Mouse (Mus musculus) heart, postnatal 0 days (tissue): Measurements from ENCODE around the gene Tut7. TPM values are rescaled to one million over a fixed set of nuclear protein-coding genes. Genes with fewer than 3 reads are reported as not detected.
A peak's percentile ranks its signal among the peaks of the same experiment; 100 is the strongest.
"Not testable (repeated sequence)": the region's sequence is repeated elsewhere in the genome, so short reads cannot be mapped to it uniquely, and the experiment has no call there.

ENCODE experiments used
- ATAC-seq: fragments of 200-750 bp; cut with Nextera tagmentation; 2 replicates; pipeline ENCODE4 v1.8.0; 2017; ENCODE audit warnings: low read depth, moderate number of reproducible peaks, moderate library complexity; ENCODE audit not compliant: insufficient read depth
- DNase-seq: peaks from one replicate; pipeline ENCODE4 v3.0.0-alpha.2; 2016; ENCODE audit warnings: low spot score
- H3K27ac ChIP-seq: fragments of 300-500 bp; sonication (generic); 2 replicates; pipeline ENCODE4 v1.5.1; 2014; ENCODE audit warnings: low read depth, mild to moderate bottlenecking
- H3K27me3 ChIP-seq: fragments of 300-500 bp; sonication (generic); 2 replicates; pipeline ENCODE4 v1.6.1; 2014; ENCODE audit warnings: low read length, mixed read lengths; ENCODE audit not compliant: control insufficient read depth, insufficient read depth
- H3K36me3 ChIP-seq: fragments of 300-500 bp; sonication (generic); replicated peaks from 2 replicates; pipeline ENCODE4 v1.6.1; 2014; ENCODE audit warnings: low read length, mixed read lengths; ENCODE audit not compliant: control insufficient read depth, insufficient read depth
- H3K4me1 ChIP-seq: fragments of 300-500 bp; sonication (generic); 2 replicates; pipeline ENCODE4 v1.6.1; 2014; ENCODE audit warnings: antibody characterized with exemption; ENCODE audit not compliant: control insufficient read depth, insufficient read depth
- H3K4me2 ChIP-seq: fragments of 300-500 bp; sonication (generic); 2 replicates; pipeline ENCODE4 v1.6.1; 2014; ENCODE audit warnings: low read depth, mild to moderate bottlenecking, low read length, moderate library complexity
- H3K4me3 ChIP-seq: fragments of 300-500 bp; sonication (generic); 2 replicates; pipeline ENCODE4 v1.5.1; 2014; ENCODE audit warnings: low read depth, low read length
- H3K9ac ChIP-seq: fragments of 300-500 bp; sonication (generic); replicated peaks from 2 replicates; pipeline ENCODE4 v1.6.1; 2014; ENCODE audit warnings: low read depth, low read length, mixed read lengths
- H3K9me3 ChIP-seq: fragments of 300-500 bp; sonication (generic); replicated peaks from 2 replicates; pipeline ENCODE4 v1.6.1; 2016; ENCODE audit warnings: low read length; ENCODE audit not compliant: control insufficient read depth
- CTCF ChIP-seq: IDR thresholded peaks from 2 replicates; pipeline ENCODE4 v1.5.1; 2016; ENCODE audit warnings: antibody characterized with exemption, control low read depth, low read depth
- EP300 ChIP-seq: IDR thresholded peaks from 2 replicates; pipeline ENCODE4 v1.6.1; 2016; ENCODE audit warnings: antibody characterized with exemption, low read depth
- WGBS: fragments of 180-500 bp; shearing (Covaris S2); extraction: QIAGEN DNeasy Blood & Tissue Kit; methylation state at CpG from one replicate; pipeline ENCODE4 v1.1.7; 2014; 5-methylcytosine and 5-hydroxymethylcytosine counted together
- polyA plus RNA-seq: library from polyadenylated mRNA; unstranded; fragments of >200 nt; fragmentation: Nextera tagmentation; extraction: Ambion mirVana; gene quantifications from 2 replicates; pipeline ENCODE4 v1.2.1, GENCODE M21; 2015
- total RNA-seq: library from RNA; depleted of rRNA; stranded (reverse); fragments of >200 nt; gene quantifications from 2 replicates; pipeline ENCODE4 v1.2.3, GENCODE M21; 2014; ENCODE audit warnings: low replicate concordance

Gene Tut7
- total and polyA plus RNA-seq, 2 experiments from 2014 or later, result 19.3 to 26.3 TPM

DNA sequence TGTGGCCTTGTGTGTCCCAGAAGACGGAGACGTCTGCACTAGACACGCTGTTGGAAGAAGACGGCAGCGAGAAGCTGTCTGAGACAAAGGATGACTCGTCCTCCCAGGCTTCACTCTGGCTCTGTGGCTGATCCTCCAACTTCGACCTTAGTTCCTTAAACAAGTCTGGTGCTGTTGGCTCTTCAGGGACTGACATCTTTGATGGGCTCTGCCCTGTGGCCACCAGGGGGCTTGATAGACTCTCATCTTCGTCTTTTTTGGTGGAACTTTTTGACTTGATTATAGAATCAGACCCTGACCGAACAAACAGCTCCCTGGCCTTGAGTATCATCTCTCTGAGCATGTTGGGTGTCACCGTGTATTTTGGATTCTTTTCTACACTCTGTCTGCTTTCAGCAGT, 81.2 kb downstream of the Tut7 start:
- DNase-seq (no peak), ATAC-seq (no peak)
- no peak overlapping the region for H3K9ac ChIP-seq
- no peak overlapping the region for H3K4me2 ChIP-seq
- no peak overlapping the region for H3K27ac ChIP-seq
- WGBS, result 59% methylated on average over 10 of the region's 10 CpGs
- H3K4me1 ChIP-seq, result peaks cover 7% of the 10 kb centered on the region
- H3K9me3 ChIP-seq, result no peaks in the 10 kb centered on the region
- TF ChIP-seq EP300, result no peak
- peak; percentile 35 for TF ChIP-seq CTCF
- H3K4me3 ChIP-seq, result no peak overlapping the region
- H3K27me3 ChIP-seq, result no peaks in the 10 kb centered on the region
- H3K36me3 ChIP-seq, result no peaks in the 10 kb centered on the region

DNA sequence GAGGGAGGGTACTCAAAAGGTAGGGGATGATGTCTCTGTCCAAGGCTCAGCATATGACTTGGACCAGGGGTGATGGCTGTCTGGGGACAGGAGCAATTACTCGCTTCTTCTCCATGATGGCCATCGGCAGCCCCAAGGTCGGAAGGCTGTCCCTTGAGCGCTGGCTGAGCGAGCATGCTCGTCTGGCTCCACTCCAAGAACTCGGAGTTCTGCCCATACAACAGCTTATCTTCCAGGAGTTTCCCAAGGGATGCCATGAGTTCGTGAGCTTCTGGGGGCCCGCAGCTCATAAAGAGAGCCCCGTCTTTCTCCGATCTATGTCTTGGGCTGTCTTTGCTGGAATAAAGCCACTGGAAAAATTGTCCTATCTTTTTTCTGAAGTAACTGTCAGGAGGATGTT, 81.9 kb downstream of the Tut7 start:
- 24% methylated on average over 11 of the region's 11 CpGs for WGBS
- H3K27me3 ChIP-seq, result no peaks in the 10 kb centered on the region
- 0 out of 2 replicates have a peak overlapping the region, but pooled peaks have one; percentile 23 for H3K4me2 ChIP-seq
- DNase-seq, result peak; percentile 42
- TF ChIP-seq CTCF, result no peak
- no peak for TF ChIP-seq EP300
- no peak overlapping the region for H3K27ac ChIP-seq
- peaks cover 7% of the 10 kb centered on the region for H3K4me1 ChIP-seq
- H3K9me3 ChIP-seq, result no peaks in the 10 kb centered on the region
- H3K36me3 ChIP-seq, result no peaks in the 10 kb centered on the region
- H3K9ac ChIP-seq, result no peak overlapping the region
- no peak overlapping the region for H3K4me3 ChIP-seq
- peak; percentile 63; the same call in 1 of the 2 replicates for ATAC-seq

DNA sequence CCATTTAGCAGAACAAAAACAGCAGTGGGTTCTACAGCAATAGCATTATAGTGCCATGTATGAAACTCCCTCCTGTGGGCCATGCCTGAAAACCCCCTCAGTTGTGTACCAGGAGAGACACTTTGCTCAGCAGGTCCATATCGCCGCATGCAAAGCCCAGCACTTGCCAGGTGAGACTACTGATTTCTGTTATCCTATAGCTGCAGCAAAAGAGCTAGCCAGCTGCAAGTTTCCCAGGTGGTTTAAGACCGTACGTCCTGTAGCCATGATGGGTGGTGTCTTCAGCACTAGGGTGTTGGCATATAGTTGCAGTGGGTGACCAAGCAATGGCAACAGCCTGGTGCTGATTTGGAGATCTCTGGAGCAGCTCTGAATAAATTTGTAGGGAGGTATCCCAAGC, 83.5 kb downstream of the Tut7 start:
- Histone ChIP-seq H3K36me3 (no peaks in the 10 kb centered on the region), H3K27ac (no peak overlapping the region), H3K9me3 (no peaks in the 10 kb centered on the region), H3K27me3 (no peaks in the 10 kb centered on the region), H3K4me2 (no peak overlapping the region), H3K9ac (no peak overlapping the region), H3K4me3 (no peak overlapping the region), H3K4me1 (peaks cover 7% of the 10 kb centered on the region)
- WGBS, result 85% methylated on average over 4 of the region's 4 CpGs
- no peak for ATAC-seq
- DNase-seq, result no peak
- TF ChIP-seq EP300 (no peak), CTCF (no peak)

DNA sequence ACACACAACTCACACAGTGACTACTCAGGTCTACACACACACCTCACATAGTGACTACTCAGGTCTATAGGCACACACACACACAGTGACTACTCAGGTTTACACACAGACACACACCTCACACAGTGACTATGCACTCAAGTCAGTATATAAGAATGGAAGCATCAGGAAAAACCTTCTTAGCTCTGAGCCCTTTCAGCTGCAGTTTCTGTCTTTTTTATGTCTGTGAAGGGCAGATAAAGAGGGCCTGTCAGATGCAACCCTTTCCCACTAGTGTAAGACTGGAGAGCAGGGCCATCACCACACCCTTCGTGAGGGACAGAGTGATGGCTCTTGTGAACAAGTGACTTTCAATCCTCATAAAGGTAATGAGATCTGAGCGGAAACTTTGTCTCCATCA, 84.5 kb downstream of the Tut7 start:
- Histone ChIP-seq H3K4me1 (peaks cover 7% of the 10 kb centered on the region), H3K27me3 (no peaks in the 10 kb centered on the region), H3K4me3 (no peak overlapping the region), H3K9ac (no peak overlapping the region), H3K4me2 (no peak overlapping the region), H3K27ac (no peak overlapping the region), H3K36me3 (no peaks in the 10 kb centered on the region), H3K9me3 (no peaks in the 10 kb centered on the region)
- no peak for DNase-seq
- no peak for ATAC-seq
- 80% methylated on average over 2 of the region's 2 CpGs for WGBS
- TF ChIP-seq EP300, result no peak
- no peak for TF ChIP-seq CTCF

DNA sequence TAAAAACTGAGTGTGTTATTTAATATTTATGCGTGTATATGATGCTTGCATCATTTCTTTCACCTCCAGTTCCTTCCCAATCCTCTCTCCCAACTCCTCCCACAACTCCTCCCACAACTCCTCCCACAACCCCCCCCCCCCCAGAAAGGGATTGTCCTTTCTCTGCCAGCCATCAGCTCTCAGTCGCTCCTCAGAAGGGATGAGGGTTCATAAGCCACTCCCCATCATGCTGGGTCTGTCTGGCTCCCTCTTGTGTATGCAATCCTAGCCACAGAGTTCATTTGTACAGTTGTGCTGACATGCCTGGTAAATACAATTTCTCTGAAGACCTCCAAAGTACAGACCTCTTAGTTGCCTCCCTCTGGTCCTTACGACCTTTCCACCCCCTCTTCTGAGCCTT, 87.8 kb downstream of the Tut7 start:
- peak; percentile 61 for DNase-seq
- WGBS, result 31% methylated on average over 3 of the region's 3 CpGs
- Histone ChIP-seq H3K27ac (no peak overlapping the region), H3K4me2 (no peak overlapping the region), H3K36me3 (no peaks in the 10 kb centered on the region), H3K4me1 (no peaks in the 10 kb centered on the region), H3K9ac (no peak overlapping the region), H3K4me3 (no peak overlapping the region), H3K9me3 (no peaks in the 10 kb centered on the region), H3K27me3 (no peaks in the 10 kb centered on the region)
- ATAC-seq, result peak; percentile 71
- TF ChIP-seq CTCF (peak; percentile 36), EP300 (no peak)

DNA sequence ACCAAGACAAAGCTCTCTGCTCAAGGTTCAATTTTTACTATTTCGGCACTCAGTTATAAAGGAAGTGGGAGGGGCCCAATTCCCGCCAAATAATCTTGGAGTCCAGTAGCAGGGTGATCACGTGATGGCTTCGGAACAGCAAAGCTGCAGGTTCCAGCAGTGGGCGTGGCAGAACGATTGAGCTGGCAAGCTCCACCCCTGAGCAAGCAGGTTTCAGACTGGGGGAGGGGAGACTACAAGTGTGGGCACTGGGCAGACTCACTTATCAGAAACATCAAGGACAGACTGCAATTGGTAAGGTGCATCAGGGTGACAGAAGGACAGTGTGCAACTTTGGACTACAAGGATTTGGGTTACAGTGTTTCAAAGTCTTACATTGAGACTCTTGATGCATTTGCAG, 88.6 kb downstream of the Tut7 start:
- not testable (repeated sequence) for DNase-seq, H3K9me3 ChIP-seq, ATAC-seq, H3K27me3 ChIP-seq, H3K27ac ChIP-seq, H3K4me2 ChIP-seq, H3K9ac ChIP-seq, H3K4me3 ChIP-seq, H3K4me1 ChIP-seq, H3K36me3 ChIP-seq
- 34% methylated on average over 6 of the region's 6 CpGs for WGBS
